Mouse (Mus musculus): ENCODE measurements around the gene Ptpn7.
A peak's percentile ranks its signal among the peaks of the same experiment; 100 is the strongest.

Gene Ptpn7

DNA sequence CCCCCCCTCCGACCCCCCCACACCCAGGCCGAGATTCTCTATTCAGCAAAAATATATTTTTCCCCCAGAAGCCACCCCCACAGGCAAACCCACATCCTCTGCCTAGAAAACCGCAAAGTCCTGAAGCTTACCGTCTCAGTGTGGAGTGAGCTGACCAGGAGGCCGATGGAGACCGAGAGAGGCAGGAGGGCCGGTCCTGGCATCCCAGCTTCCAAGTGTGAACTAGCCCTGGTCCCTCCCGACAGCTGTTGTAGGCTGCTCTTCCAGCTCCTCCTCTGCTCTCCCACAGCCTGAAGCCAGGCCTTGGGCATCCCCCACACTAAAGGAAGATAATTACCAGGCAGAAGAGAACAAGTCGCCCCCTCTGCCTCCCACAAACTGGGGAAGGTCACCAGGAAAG is 3.5 kb upstream of the Ptpn7 start:
- no peak for DNase-seq (ENCODE audit: low spot score)

DNA sequence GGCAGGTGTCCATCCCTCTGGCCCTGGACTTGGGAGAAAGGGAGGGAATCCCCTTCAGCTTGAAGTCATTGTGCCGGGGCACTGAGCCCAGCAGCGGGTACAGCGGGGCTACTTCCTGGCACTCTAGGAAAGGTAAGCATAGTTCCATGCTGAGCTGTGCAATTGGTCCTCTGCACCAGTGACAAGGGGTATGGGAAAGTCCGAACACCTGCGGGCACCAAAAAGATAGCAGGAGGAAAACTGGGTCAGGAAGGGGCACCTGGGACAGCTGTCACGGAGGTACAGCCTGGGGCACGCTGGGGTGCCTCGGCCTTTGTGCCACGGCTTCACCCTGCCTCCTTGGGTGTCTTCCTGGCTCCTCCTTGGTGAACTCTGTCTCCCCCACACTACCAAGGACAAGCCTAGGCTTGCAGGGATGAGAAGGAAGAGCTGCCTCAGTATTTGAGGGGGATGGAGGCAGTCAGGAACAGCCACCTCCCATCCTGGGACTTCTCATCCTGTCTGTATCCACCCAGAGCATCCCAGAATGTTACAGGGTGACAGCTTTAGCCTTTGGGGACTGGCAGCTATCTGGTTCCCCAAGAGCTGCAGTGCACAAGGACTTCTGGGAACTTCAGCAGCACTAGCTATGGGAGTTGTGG is 2.8 kb upstream of the Ptpn7 start:
- DNase-seq (ENCODE audit: low spot score) = no peak

DNA sequence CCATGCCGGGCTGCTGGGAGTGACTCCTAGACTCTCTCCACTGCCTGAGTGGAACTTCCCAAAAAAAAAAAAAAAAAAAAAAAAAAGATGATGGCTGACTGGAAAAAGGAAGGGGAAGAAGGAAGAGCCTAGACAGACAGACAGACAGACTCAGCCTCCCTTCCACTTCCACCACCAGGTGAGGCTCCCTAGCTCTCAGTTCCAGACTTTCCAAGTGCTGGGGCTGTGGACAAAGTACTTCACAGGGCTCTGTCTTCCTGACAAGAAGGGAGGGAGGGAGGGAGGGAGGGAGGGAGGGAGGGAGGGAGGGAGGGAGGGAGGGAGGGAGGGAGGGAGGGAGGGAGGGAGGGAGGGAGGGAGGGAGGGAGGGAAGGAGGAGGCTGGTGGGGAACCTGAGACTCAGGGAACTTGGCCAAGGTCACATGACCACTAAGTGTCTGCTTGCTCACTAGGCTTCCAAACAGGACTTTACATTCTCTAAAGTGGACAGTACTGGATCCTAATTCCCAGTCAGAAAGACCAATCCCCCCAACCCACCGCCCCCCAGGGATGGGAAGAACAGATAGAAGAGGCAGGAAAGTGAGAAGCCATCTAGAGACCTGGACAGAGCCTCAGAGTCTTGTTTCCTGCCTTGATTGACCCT is 2.0 kb upstream of the Ptpn7 start:
- DNase-seq (ENCODE audit: low spot score) = no peak

DNA sequence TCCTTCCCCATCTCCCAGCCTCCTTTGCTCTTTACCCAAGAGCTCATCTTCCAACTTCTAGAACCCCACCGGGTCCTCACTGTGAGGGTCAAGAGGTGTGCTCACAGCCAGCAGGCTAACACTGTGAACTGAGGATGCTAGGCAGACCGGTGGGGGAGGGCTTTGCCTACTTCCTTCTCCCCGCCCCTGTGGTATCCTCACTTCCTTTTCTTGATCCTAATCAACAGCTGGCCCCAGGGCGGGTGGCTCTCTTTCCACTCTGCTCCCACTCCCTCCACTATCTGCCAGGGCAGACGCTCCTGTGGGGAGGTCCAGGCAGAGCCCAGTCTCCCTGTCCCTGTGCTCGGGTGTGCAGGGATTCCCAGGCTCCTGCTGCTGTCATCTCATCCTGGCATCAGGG is 1.5 kb upstream of the Ptpn7 start:
- no peak for DNase-seq (ENCODE audit: low spot score)

DNA sequence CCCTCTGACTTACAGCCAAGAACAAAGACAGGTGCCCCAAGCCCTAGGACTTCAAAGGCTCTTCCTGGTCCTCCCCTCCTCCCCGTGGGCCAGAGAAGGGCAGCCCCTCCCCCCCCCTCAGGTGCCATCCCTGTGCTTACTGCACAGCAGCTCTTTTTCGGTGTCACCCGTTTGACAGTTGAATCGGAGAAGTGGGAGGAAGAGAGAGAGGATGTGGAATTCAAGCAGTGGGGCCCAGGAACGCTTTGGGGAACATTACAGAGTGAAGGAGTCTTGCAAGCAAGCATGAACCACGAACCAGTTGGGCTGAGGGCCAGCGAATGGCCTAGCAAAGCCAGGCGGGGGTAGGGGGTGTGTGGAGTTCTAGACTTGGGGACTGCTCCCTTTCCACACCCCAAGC is 940 bp upstream of the Ptpn7 start:
- no peak for DNase-seq (ENCODE audit: low spot score)

DNA sequence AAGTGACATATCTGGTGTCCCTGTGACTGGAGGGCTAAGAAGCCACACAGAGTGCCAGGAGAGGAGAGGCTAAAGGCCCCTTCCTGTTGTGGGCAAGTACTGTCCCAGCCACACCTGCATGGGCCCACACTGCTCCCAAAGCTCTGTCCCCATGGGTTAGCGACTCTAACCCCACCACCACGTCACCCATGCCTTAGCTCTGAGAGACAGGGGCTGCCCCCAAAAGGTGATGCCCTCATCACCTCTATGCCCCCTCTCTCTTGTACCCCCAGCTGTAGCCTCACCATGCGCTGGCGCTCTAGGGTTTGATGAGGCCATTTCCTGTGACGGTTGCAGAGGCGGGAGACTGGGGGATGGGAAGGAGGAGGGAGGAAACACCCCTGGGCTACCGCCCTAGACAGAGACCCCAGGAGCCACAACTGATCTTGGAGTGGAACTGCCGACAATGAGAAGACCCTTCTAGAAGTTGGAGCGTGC is 431 bp downstream of the Ptpn7 start:
- DNase-seq (ENCODE audit: low spot score) = no peak

DNA sequence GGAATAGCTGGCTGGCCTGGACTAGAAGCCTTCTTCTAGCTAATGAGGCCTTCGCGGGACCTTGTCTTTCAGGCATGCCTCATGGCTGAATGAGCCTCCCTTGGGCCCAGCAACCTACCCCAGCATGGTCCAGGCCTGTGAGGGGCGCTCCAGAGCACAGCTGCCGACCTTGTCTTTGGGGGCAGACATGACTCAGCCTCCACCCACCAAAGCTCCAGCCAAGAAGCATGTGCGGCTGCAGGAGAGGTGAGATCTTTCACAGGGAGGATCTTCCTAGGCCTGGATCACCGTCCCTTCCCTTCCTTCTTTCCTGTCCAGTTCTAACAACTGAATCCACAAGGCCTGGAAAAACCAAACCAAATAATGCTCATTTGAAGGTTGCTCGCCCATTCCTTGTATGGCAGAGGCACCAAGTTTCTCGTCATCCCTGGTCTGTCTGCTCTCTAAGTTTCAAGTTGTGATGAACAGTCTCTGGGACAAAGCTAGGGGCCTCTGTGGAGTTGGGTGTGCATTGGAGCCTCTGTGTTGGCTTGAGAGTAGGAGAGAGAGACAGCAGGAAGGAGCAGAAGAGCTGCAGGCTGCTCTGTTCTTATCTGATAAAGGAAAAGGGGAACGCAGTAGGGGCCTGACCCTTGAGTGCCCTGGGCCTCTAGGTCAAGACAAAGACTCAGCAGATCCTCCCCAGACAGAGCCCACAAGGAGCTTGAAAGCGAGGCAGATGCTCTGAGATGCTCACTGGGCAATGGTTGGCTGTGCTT is 1.4 kb downstream of the Ptpn7 start:
- DNase-seq (ENCODE audit: low spot score) = no peak

DNA sequence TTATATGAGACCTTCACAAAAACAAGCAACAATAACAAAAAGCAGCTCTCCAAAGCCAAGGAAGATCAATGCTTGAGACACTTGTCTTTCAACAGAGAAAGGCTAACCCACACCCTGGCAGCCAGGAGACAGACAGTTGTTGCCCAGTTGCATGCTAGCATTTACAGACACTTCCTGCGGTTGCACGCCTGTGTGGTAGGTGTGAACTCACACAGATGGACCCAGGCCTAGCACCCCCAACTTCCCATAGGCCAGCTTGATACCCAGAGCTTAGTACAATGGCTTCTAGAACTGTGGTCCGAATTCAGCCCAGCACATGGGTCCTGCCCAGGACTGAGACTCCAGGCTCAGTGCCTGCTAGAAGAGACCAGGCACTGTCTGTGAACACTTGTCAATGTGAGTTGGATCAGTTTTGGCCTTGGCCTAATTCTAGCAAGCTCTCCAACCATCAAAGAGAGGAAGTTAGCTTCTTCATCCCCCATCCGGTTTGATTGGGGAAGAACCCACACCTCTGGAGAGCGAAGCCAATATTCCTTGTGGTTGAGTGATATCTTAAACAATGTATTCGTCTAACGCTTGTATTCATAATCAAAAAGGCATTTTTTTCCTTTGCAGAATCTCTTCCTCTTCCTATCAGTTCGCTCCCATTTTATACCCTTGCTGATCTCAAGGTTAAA is 2.7 kb downstream of the Ptpn7 start:
- no peak for DNase-seq (ENCODE audit: low spot score)

DNA sequence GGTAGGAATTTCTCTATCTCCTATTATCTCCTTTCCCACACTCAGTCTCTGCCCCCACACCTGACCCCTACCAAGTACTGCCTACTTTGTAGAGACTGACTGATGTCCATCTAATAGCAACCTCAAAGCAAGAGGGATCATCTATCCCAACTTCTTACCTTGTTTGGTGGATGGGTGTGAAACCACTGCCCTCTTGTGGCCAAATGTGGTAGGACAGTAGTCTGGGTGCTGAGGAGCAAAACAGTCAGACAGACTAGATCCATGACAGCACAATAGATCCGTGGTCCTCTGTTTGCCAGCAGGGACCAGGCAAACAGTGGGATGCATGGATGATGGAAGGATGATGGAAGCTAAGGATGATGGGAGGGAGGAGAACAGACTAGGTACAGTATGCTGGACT is 4.0 kb downstream of the Ptpn7 start:
- peak; percentile 87 for DNase-seq (ENCODE audit: low spot score)

DNA sequence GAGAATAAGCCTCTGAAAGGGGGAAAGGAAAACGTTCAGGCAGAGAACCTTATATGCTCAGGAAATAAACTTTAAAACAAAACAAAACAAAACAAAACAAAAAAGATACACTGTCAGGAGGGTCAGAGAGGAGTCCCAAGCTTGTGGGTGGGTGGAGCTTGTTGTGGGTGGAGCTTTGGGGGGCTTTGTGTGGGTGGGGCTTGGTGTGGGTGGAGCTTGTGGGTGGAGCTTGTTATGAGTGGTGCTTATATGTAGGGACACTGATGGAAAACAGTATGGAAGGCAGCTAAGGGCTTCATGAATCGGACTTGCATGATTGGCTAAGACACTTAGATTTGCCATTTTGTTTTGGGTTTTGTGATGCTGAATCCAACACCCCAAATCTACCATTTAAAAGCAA is 7.4 kb downstream of the Ptpn7 start:
- DNase-seq (ENCODE audit: low spot score) = no peak

DNA sequence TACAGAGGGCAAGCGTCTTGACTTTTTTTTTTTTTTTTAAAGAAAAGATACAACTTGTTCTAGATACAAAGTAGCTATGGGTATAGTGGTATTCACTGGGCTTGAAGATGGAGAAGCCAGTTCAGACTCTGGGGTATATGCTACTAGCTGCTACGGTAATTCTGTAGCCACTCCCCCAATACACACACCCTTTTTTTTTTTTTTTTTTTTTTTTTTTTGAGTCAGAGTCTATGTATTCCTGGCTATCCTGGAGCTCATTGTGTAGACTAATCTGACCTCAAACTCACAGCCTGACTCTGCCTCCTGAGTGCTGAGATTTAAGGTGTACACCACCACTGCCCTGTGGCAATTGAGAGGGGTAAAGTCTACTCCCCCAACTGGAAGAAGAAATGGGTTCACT is 10.0 kb downstream of the Ptpn7 start:
- DNase-seq (ENCODE audit: low spot score) = no peak

DNA sequence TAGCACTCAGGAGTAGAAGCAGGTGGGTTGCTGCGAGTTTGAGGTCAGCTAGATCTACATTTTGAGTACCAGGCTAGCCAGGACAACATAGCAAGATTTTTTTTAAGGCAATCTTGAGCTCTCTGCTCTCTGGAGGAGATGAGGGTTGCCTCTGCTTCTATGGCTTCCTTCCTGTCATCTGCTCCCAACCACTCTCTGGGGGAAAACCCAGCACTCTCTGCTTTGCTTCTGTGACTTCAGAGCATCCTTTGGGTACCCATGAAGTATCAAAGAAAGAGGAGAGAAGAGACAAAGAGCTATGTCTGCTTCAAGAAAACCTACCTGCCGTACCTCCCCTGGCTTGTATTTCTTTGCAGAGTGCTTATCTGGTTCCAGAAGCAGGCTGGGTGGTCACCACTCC is 11.4 kb downstream of the Ptpn7 start:
- no peak for DNase-seq (ENCODE audit: low spot score)

DNA sequence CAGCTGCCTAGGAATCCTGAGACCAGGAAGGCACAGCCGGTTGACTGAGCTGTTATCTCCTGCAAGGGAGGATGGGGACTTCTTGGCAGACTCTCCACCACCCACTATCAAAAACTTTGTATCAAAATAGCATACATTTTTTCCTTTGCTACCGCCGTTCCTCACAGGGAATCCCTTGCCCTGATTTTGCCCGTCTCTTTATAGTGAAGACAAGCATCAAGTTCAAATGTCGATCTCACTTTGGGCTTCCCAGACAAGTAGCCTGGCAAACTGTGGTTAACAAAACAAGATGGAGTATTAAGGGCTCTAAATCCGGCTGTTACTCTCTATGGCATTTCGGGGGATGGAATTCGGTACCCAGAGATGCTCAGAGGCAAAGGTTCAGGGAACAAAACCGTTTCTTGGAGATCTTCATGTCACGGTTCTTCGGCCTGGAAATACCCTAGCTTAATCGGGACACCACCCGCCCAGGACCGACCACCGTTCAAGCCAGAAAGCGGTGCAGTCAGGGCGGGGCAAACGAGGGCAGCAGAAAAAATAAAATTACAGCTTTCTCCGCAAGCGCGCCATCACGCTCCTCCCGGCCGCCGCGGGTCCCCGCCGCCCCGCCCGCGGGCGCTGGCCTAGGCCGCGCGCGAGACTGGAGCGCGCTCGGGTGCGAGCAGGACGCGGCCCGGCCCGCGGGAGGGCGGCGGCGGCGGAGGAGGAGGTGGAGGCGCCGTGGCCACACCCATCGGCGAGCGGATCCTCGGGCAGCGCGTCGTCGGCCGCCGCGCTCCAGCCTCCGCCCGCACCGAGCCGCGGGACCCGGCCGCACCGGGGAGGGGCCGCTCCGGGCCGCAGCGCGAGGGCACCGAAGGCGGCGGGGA is 13.8 kb downstream of the Ptpn7 start, which contains the start of gene Arl8a:
TSS of gene Arl8a (plus strand) at position 748 of the 869 bp plus-strand sequence.
- DNase-seq (ENCODE audit: low spot score) = peak; percentile 79

DNA sequence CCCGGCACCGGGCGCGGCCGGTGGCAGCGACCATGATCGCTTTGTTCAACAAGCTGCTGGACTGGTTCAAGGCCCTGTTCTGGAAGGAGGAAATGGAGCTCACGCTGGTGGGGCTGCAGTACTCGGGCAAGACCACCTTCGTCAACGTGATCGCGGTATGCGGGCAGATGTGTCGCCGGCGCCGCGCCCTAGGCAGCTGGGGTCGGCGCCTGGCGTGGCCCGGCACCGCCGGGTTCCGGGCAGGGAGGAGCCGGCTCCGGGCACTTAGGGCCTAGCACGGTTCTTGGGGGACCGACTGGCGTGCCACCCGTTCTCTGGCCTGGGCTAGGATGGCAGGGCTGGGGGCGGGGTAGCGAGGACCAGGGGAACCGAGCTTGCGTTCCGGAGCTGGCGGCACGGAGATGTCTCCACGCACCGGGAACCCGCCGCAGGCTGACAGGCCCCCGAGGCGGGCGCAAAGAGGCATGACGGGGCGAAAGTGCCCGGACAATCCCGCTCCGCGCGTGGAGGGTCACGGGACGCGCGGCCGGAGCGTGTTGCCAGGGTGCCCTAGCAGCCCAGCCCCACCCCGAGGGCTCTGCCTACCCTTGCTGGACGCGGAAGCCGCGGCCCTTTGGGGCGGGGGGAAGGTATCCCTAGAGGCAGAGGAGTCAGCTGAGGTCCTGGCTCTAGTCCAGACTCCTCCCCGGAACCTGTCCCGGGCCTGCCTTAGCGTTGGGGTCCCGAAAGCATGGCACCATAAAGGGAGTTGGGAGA is 14.6 kb downstream of the Ptpn7 start:
- DNase-seq (ENCODE audit: low spot score) = peak; percentile 58

DNA sequence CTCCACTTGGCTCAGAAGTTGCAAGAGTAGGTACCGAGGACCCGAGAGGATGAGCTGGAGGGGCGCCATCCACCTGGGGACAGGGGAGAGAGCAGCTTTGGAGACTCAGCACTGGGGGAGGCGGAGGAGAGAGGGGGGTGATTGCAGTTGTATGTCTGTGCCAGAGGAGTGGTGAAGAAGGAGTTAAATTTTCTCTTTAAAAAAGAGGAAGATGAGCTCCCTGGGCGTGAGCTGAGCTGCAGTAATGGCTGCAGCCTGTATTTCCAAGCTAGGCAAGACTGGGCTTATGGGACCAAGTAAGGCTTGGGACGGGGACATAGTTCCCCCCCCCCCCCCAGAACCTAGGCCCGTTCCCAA is 15.2 kb downstream of the Ptpn7 start:
- DNase-seq (ENCODE audit: low spot score) = peak; percentile 34

DNA sequence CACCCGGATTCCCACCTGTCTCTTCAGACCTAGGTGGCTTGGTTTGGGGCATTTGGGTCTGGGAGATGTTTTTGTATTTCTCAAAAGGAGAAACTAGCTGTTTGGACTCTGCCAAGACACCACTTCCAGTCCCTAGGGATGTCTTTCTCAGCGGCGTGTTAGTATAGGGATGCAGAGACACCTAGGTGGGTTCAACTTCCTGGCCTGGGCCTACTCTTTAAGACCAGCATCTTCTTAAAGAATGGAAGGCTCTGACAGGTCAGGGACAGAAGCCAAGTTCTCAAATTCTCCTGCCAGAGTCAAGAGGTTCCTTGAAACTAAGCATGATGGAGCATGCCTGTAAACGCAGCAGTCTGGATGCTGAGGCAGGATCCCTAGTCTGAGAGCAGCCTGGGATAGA is 16.0 kb downstream of the Ptpn7 start:
- no peak for DNase-seq (ENCODE audit: low spot score)

DNA sequence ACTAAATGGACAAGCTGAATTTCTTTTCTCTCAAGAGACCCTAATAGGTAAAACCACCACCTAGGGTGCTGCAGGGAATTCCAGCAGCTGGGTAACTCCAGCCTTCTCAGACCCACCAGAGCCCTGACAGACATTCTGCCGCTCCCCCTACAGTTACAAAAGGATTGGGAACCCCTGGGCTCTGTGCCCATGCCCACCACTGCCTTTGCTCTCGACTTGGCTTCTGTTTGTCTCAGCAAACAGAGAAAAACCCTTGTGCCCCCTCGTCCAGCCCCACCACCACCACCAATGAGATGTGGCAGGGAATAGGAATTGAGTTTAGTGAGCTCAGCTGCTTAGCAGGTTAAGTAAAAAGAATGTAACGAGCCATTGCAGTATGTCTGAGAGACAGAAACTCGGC is 16.5 kb downstream of the Ptpn7 start:
- DNase-seq (ENCODE audit: low spot score) = no peak

DNA sequence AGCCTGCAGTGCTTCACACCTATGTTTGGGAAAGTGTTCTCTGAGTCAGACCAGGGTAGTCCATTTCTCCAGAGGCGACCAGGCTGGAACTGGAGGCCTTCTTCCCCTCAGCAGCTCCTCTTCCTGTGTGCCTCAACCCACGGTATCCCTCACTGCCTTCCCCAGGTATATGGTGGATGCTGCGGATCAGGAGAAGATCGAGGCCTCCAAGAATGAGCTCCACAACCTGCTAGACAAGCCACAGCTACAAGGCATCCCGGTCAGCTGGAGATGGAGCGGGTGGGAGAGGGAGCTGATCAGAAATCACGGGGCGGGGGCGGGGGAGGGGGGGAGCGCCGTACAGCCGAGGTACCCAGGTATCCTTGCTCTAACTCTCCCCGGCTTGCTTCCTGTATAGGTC is 21.5 kb downstream of the Ptpn7 start:
- DNase-seq (ENCODE audit: low spot score) = no peak

DNA sequence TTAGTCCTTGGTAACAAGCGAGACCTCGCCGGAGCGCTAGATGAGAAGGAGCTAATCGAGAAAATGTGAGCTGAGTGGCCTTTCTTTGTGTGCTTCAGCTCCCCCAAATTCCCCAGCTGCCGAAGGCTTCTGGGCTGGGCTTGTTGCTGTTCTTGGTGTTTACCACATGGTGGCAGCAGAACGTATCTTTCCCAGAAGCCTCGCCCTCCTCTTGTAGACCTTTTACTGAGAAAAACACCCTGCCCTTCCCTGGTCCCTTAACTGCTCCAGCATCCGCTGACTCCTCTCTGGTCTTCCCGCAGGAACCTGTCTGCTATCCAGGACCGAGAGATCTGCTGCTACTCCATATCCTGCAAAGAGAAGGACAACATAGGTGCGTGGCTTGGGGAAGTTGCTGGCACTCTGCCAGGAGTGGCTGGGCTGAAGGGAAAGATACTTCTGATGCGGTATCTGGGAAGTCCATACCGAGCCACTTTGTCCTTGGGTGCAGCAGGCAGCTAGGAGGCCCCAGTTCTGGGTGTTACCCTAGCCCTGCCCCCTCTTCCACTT is 22.0 kb downstream of the Ptpn7 start:
- DNase-seq (ENCODE audit: low spot score) = peak; percentile 94

DNA sequence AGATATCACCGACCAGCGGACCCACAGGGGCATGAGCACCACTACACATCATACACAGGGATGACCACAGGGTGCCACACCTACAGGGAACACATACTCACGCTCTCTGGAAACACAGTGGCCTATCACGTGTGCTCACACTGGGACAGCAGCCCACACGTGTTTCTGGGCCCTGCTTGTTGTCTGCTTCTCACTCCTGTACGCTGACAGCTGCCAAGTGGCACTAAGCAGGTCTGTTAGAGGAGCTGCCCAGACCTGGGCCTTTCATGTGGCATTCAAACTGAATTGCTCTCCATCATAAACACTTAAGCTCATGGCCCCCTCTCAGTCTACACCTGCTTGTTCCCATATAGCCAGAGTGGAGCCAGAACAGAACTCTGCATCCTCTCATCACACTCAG is 23.8 kb downstream of the Ptpn7 start:
- DNase-seq (ENCODE audit: low spot score) = no peak

DNA sequence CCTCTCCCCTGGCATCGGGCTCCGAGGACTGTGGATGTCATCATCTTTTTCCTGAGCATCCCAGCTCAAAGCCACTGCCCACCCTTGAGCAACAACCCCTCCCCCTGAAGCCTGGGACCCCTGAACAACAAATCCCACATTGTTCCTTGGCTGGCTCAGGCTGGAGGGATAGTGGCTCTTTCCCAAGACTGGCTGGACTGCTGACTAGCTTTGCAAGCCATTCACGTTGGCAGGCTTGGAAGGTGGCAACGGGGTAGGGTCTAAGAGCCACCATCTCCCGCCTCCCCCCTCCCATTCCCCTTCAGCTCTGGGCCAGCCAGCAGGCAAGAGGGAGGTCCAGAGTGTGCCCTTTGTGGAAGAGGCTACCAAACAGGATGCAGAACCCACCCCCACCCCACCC is 26.1 kb downstream of the Ptpn7 start:
- DNase-seq (ENCODE audit: low spot score) = no peak
